Mouse (Mus musculus): ENCODE measurements around the gene Pdzd2.
"Not testable (repeated sequence)": the region's sequence is repeated elsewhere in the genome, so short reads cannot be mapped to it uniquely, and the experiment has no call there.

Gene Pdzd2

GRCm38 (mm10) chr15:12368850-12369249, 370.9 kb downstream of the Pdzd2 start:
- DNase-seq, result no peak

DNA sequence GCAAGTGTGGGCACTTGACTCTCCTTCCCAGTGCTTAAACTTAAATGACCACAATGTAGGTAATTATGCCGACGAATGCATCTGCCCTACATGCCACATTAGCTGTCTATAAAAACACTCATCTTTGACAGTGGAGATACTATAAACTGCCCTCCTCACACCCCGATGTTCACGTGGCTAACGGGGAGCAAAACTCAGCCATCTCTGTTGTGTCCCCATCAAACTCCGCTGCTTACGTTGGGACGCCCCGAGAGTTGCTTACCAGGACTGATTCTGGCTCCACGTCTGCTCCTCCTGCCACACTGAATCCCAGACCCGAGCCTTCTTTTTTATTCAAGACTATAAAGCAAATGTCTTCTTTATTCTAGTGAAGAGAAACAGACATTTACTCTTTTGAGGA, 371.4 kb downstream of the Pdzd2 start:
- DNase-seq, result no peak

GRCm38 (mm10) chr15:12367306-12368080, 372.2 kb downstream of the Pdzd2 start:
- no peak for DNase-seq

DNA sequence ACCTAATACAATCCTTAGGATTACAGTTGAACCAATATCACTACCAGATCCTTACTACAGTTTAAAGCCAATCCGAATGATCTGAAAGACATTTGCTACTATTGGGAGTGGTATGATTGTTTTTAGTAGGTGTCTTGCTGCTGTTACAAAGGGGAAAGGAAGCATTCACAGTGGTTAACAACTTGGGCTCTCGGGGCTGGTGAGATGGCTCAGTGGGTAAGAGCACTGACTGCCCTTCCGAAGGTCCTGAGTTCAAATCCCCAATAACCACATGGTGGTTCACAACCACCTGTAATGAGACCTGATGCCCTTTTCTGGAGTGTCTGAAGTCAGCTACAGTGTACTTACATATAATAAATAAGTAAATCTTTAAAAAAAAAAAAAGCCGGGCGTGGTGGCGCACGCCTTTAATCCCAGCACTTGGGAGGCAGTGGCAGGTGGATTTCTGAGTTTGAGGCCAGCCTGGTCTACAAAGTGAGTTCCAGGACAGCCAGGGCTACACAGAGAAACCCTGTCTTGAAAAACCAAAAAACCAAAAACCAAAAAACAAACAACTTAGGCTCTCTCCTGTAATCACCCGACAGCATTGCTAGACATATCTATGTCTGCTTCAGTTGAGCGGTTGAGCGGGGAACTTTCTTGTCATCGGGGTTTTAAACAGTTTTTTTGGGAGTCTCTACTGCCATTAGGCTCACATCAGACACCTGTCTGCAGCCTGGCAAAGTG, 373.0 kb downstream of the Pdzd2 start:
- not testable (repeated sequence) for DNase-seq

DNA sequence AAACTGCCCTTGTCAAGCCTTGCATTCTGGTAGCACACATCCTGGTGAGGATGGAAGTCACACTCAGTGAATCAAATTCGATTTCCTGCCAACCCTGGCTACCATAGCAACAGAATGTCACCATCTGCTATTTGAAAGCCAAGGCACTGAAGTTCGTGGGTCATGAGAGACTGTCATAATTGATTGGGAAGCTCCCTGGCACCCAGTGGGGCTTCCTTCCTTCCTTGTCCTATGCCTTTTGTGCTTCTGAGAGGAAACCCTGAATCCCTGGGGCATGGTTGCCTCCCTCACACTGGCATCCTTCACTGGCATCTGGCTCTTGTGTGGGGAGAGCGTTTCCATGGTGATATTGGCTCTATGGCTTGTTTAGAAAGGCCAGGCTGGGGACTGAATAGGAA, 373.7 kb downstream of the Pdzd2 start:
- DNase-seq, result peak; percentile 63

DNA sequence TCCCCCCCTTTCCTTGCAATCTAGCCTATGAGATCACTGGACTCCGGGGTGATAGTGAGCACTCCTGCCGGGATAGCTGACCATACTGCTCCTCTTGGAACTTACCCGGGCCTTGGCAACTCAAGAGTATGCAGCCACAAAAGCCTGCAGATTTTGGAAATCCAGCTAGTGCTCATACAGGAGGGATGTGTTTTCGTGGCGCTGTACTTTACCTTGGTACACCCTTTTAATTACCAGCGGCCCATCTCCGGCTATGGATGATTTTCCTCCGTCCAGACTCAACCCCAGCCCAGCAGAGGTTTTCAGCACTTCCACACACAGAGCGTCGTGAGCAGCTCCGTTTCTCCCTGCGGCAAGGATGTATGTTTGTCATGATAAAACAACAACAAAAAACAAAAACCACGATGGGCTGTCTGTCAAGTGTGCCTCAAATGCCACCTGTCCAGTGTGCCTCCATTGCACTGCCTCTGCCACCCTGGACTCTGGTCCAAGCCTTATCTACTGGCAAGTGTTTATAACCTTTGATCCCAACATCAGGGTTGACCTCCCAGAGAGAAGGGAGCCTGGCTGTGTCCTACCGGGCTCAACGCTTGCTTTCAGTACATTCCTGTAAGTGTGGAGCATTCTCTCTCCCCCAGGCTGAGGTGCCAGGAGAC, 374.2 kb downstream of the Pdzd2 start:
- no peak for DNase-seq

GRCm38 (mm10) chr15:12364096-12364495, 375.6 kb downstream of the Pdzd2 start:
- DNase-seq, result no peak

- no peak for DNase-seq
These were observed 377.1 kb downstream of the Pdzd2 start for GRCm38 (mm10) chr15:12362701-12363040.

DNA sequence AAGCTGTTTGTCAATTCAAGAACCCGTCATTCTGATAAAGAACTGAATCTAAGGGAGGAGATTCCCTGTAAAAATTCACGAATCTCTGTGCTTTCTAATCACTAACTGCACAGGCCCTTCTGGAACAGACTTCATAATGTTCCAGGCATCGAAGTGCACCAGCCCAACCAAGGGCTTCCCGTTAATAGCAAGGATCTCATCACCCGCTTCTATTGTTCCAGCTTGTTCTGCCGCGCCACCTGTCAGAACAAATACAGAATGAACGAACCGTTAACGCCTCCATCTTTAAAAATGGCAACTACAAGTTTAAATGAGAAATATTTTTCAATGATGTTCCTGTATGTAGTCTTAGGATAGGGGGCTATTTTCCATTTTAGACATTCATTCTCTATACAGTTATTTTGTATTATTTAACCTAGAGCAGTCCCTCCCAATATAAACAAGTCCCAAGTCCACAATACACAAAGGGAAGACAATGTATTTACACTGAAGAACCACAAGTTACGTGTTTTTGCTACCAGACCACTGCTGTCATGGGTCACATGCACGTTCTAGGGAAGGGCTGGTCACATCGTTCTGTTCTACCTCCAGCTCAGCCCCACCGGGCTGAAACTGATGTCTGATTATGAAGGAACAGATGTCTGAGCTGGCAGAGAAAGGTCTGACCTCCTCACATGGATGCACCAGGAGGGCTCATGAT, 377.6 kb downstream of the Pdzd2 start:
- DNase-seq, result no peak

DNA sequence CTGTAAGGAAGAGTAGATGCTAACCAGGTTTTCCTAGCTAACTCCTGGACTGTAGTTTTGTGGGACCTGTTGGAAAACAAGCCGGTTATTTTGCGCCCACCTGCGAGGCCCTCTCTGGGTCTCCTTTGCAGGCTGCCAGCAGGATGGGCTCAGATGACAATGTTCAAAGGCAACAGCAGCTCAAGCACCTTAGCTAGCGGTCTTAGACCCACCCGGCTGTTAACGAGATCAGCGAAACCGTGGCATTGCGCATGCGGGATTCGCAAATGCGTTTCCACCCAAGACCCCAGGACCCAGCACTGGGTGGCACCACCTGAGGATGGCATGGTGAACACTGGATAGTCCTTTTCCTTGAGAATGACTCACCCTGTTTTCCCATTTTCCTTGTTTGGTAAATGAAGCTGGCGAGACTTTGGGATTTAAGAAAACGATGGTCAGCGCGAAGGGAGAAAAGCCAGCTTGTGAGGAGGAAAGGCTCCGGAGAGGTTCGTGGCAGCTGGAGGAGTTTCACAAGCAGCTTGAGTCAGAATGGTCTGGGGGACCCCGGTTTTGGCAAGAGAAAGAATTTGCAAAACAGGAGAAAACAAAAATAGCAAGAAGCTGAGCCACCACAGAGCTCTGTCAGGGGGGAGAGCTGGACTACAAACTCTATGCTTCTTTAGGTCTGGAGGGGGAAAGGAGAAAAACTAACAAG, 379.1 kb downstream of the Pdzd2 start:
- DNase-seq, result no peak

DNA sequence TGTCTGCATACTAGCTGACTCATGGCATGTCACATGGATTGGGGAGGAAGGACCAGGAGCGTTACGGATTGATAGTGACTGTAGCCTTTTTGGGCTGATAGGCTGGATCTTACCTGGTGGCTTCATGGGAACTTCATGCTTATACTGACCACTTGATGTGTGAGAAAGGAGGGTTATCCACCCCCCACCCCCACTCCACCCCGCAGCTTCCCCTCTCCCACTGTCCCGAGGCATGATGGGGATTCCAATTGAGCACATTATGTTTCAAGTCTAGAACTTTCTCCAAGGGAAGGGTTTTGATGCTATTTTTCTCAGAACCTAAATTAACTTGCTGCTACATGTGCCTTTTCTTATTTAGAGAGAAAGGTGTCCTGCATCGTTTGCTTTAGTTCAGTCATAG, 381.3 kb downstream of the Pdzd2 start:
- DNase-seq, result no peak

GRCm38 (mm10) chr15:12357459-12357858, 382.3 kb downstream of the Pdzd2 start:
- DNase-seq, result no peak

DNA sequence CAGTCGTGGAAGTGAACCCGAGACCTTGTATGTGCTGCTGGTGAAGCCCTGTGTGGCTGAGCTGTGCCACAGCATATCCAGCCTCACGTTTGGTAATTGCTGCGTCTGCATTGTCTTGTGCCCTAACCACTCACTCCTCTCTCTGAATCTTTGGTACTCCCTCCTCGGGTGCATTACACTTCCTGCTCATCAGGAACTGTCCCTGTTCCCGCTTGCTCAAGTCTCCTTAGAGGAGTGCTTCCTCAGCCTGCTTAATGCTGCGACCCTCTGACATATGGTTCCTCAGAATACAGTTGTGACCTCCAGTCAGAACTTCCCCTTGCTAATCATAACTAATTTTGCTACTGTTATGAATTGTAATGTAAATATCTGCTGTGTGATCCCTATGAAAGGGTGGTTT, 383.8 kb downstream of the Pdzd2 start:
- DNase-seq, result no peak

DNA sequence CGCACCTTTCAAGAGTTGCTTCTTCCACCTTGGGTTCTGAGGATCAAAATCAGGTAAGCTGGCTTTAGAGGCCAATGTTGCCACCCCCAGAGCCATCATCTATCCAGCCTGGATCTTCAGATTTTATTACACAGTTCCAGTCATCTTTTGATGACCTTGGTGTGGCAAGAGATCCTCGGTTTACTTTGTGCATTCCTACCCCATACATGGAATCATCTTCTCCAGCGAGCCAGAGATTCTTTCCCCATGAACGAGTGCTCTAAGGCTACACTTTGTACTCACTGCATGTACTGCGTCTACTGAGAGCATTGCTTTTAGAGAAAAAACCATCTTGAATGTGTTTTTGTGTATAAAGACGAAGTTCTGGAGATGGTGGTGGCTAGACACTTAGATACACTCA, 384.5 kb downstream of the Pdzd2 start:
- no peak for DNase-seq

DNA sequence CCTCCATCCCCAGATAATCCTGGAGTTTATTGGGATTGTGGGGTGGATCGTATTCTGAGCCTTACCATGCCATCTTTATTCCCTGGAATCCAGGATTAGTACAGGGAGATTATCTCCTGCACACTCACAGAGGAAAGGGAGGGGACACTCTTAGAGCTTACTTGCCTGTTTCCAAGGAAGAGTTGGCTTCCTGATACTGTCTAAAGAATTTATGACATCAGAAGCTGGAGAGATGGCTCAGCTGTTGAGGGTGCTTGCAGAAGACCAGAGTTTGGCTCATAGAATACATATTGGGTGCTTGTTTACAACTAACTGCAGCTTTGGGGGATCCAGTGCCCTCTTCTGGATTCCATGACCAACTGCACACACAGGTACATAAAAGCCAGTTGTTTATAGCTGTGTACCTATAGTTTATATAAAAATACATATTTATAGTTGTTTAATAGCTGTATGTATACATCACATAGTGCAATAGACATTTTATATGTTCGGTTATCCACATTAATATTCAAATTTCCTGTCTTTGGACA, 385.4 kb downstream of the Pdzd2 start:
- no peak for DNase-seq

DNA sequence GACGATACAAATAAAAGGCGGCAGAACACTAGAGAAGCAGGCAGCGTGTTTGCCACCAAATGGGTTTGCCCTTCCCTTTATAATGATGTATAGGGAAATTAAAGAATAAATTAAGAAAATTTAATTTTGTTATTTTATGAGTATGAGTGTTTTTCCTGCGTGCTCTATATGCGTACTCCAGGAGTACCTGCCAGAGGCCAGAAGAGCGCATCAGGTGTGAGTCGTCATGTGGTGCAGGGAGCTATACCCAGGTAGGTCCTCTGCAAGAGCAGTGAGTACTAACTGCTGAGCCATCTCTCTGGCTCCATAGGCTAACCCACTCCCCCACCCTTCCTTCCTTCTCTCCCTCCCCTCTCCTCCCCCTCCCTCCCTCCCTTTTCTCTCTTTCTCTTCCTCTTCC, 388.3 kb downstream of the Pdzd2 start:
- no peak for DNase-seq

DNA sequence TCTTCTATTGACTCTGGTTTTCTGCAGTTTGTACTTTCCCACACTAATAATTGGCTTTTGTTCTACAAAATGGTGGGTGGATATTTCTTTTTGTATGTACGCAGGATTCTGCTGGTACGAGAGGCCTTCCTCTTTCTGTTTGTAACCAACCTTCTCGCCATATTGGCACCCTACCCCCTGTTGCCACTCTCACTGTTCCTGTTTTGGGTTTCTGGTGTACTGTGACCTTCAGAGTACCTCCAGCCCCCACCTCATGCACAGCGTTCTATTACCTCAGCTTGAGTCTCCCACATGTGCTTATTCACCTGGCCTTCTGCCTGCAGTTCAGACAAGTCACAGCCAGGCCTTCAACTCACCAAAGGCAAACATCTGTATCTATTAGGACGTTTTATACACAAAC, 389.9 kb downstream of the Pdzd2 start:
- DNase-seq, result no peak

- DNase-seq, result no peak
These were observed 390.8 kb downstream of the Pdzd2 start for GRCm38 (mm10) chr15:12348950-12349349.

DNA sequence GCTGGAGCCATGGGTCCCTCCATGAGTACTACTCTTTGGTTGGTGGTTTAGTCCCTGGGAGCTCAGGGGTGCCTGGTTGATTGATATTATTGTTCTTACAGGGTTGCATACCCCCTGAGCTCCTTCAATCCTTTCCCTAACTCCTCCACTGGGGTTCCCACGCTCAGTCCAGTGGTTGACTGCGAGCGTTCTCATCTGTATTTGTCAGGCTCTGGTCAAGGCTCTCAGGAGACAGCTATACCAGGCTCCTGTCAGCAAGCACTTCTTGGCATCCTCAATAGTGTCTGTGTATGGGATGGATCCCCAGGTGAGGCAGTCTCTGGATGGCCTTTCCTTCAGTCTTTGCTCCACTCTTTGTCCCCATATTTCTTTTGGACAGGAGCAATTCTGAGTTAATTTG, 392.8 kb downstream of the Pdzd2 start:
- DNase-seq, result no peak

DNA sequence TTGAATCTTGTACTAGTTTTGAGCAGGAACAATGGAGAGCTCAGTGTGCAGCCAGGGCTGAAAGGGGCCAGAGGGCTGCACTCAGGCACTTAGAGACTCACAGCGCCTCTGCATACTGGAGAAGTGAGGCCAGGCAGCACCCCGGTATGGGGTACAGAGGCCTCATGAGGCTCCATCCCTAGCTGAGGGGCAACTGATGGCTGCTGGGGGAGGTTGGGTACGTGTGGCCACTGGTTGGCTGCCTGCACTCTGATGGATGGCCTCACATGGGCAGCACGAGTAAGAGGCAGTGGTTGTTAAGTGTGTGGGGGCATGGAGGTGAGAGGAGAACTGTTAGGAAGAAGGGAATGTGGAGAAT, 398.3 kb downstream of the Pdzd2 start:
- DNase-seq, result no peak

- no peak for DNase-seq
These were observed 399.0 kb downstream of the Pdzd2 start for GRCm38 (mm10) chr15:12340536-12341400.

DNA sequence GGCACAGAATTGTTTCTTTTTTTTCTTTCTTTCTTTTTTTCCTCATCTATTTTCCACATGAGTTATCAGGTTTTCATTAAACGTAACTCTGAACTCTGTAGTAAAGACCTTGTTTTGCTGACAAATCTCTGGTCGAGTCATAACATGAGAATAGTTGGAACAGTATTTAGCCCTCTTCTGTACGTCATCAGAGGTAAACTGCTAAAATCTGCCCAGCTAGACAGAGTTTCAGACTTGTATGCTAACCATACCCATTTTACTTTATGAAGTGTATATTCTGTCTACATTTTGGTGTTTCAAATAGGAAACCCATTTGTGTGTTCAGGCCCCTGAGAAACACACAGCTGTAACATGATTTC, 402.0 kb downstream of the Pdzd2 start:
- DNase-seq, result no peak
